Mouse (Mus musculus) C2C12 (cell line): ENCODE measurements at regions not wholly inside any gene's neighbourhood (a gene's known extent, or its start where the extent isn't known, plus 50 kb on each side); places are given as distances from the start of the nearest gene placed in this dataset.

Source experiments
- H3K27me3 ChIP-seq: one replicate; pipeline ENCODE4 v1.6.1; 2011; ENCODE audit not compliant: control insufficient read depth, insufficient read depth, insufficient read length
- H3K36me3 ChIP-seq: one replicate; pipeline ENCODE4 v1.6.1; 2011; ENCODE audit not compliant: control insufficient read depth, insufficient read depth
- H3K4me3 ChIP-seq: one replicate; pipeline ENCODE4 v1.5.1; 2011; ENCODE audit warnings: mild to moderate bottlenecking, control low read depth; ENCODE audit not compliant: poor library complexity, insufficient read depth, severe bottlenecking
- H3K79me2 ChIP-seq: one replicate; pipeline ENCODE4 v1.6.1; 2011; ENCODE audit not compliant: control insufficient read depth, insufficient read depth
- H3K79me3 ChIP-seq: one replicate; pipeline ENCODE4 v1.6.1; 2011; ENCODE audit warnings: low read depth, control low read depth
- H3ac ChIP-seq: one replicate; pipeline ENCODE3; 2011; ENCODE audit warnings: low read depth; ENCODE audit not compliant: control insufficient read depth, insufficient read length
- CEBPB ChIP-seq: IDR thresholded peaks from one replicate; pipeline ENCODE4 v1.6.1; 2011; ENCODE audit warnings: low read depth, mild to moderate bottlenecking, control low read depth, moderate library complexity
- CTCF ChIP-seq: IDR thresholded peaks from one replicate; pipeline ENCODE4 v1.5.1; 2011; ENCODE audit not compliant: control insufficient read depth, insufficient read depth, insufficient read length
- FOSL1 ChIP-seq: IDR thresholded peaks from one replicate; pipeline ENCODE4 v1.8.0; 2011; ENCODE audit warnings: mild to moderate bottlenecking, low read length; ENCODE audit not compliant: poor library complexity, insufficient read depth, severe bottlenecking
- MAX ChIP-seq: IDR thresholded peaks from one replicate; pipeline ENCODE4 v1.6.1; 2011; ENCODE audit warnings: mild to moderate bottlenecking, control low read depth
- MYOD1 ChIP-seq: IDR thresholded peaks from one replicate; pipeline ENCODE4 v1.6.1; 2011; ENCODE audit warnings: low read depth; ENCODE audit not compliant: control insufficient read depth, insufficient read length
- MYOG ChIP-seq: IDR thresholded peaks from one replicate; pipeline ENCODE4 v1.6.1; 2011; ENCODE audit not compliant: control insufficient read depth, insufficient read length; ENCODE audit errors: extremely low read depth
- USF1 ChIP-seq: IDR thresholded peaks from one replicate; pipeline ENCODE4 v1.6.1; 2011; ENCODE audit warnings: low read depth, mild to moderate bottlenecking, control low read depth, moderate library complexity

- no peaks in the 10 kb centered on the region for H3K27me3 ChIP-seq
- H3ac ChIP-seq, result no peak overlapping the region
- no peaks in the 10 kb centered on the region for H3K36me3 ChIP-seq
- H3K79me3 ChIP-seq, result no peaks in the 10 kb centered on the region
- H3K79me2 ChIP-seq, result no peaks in the 10 kb centered on the region
- TF ChIP-seq MYOD1, result no peak
- no peak for TF ChIP-seq MYOG
- no peak for TF ChIP-seq CTCF
- TF ChIP-seq CEBPB, result no peak
- TF ChIP-seq USF1, result no peak
- TF ChIP-seq FOSL1, result no peak
- no peak for TF ChIP-seq MAX
- H3K4me3 ChIP-seq, result no peak overlapping the region
These were observed 173.6 kb downstream of the Mreg start for GRCm38 (mm10) chr1:72038518-72038917.

- Histone ChIP-seq H3K79me3 (no peaks in the 10 kb centered on the region), H3K27me3 (no peaks in the 10 kb centered on the region), H3K4me3 (no peak overlapping the region), H3K79me2 (no peaks in the 10 kb centered on the region), H3ac (no peak overlapping the region), H3K36me3 (no peaks in the 10 kb centered on the region)
- TF ChIP-seq CTCF, result no peak
- TF ChIP-seq MYOG, result no peak
These were observed 175.5 kb downstream of the Mreg start for GRCm38 (mm10) chr1:72036600-72036999.

- no peaks in the 10 kb centered on the region for H3K79me3 ChIP-seq
- H3K27me3 ChIP-seq, result no peaks in the 10 kb centered on the region
- no peak overlapping the region for H3K4me3 ChIP-seq
- no peaks in the 10 kb centered on the region for H3K79me2 ChIP-seq
- no peaks in the 10 kb centered on the region for H3K36me3 ChIP-seq
- H3ac ChIP-seq, result no peak overlapping the region
- TF ChIP-seq CEBPB, result no peak
- TF ChIP-seq MAX, result no peak
- no peak for TF ChIP-seq CTCF
These were observed 176.0 kb downstream of the Mreg start for GRCm38 (mm10) chr1:72036141-72036540.

GRCm38 (mm10) chr1:72033941-72034340 is 178.2 kb downstream of the Mreg start:
- H3K36me3 ChIP-seq, result no peaks in the 10 kb centered on the region
- H3K79me2 ChIP-seq, result no peaks in the 10 kb centered on the region
- no peak overlapping the region for H3K4me3 ChIP-seq
- H3K79me3 ChIP-seq, result no peaks in the 10 kb centered on the region
- TF ChIP-seq USF1, result no peak
- TF ChIP-seq FOSL1, result no peak
- no peak for TF ChIP-seq CEBPB
- no peak for TF ChIP-seq MAX
- TF ChIP-seq MYOG, result no peak
- TF ChIP-seq MYOD1, result no peak
- no peak for TF ChIP-seq CTCF
- no peak overlapping the region for H3ac ChIP-seq
- no peaks in the 10 kb centered on the region for H3K27me3 ChIP-seq

GRCm38 (mm10) chr1:72032214-72032613 is 179.9 kb downstream of the Mreg start:
- Histone ChIP-seq H3K79me2 (no peaks in the 10 kb centered on the region), H3K79me3 (no peaks in the 10 kb centered on the region), H3K4me3 (no peak overlapping the region), H3ac (no peak overlapping the region), H3K27me3 (no peaks in the 10 kb centered on the region), H3K36me3 (no peaks in the 10 kb centered on the region)
- TF ChIP-seq MYOG, result no peak
- no peak for TF ChIP-seq FOSL1
- TF ChIP-seq CEBPB, result no peak
- no peak for TF ChIP-seq MAX
- no peak for TF ChIP-seq CTCF
- TF ChIP-seq MYOD1, result no peak
- no peak for TF ChIP-seq USF1

- Histone ChIP-seq H3K27me3 (no peaks in the 10 kb centered on the region), H3K4me3 (no peak overlapping the region), H3K79me2 (no peaks in the 10 kb centered on the region), H3K79me3 (no peaks in the 10 kb centered on the region), H3K36me3 (no peaks in the 10 kb centered on the region), H3ac (no peak overlapping the region)
- TF ChIP-seq FOSL1, result no peak
These were observed 181.2 kb downstream of the Mreg start for GRCm38 (mm10) chr1:72030763-72031405.

GRCm38 (mm10) chr1:72029625-72030024 is 182.5 kb downstream of the Mreg start:
- H3K36me3 ChIP-seq, result no peaks in the 10 kb centered on the region
- H3K79me3 ChIP-seq, result no peaks in the 10 kb centered on the region
- H3K4me3 ChIP-seq, result no peak overlapping the region
- H3K79me2 ChIP-seq, result no peaks in the 10 kb centered on the region
- H3ac ChIP-seq, result no peak overlapping the region
- H3K27me3 ChIP-seq, result no peaks in the 10 kb centered on the region
- no peak for TF ChIP-seq CEBPB
- no peak for TF ChIP-seq MAX
- TF ChIP-seq CTCF, result no peak
- TF ChIP-seq USF1, result no peak
- TF ChIP-seq MYOG, result no peak
- TF ChIP-seq MYOD1, result no peak
- no peak for TF ChIP-seq FOSL1
